Mouse (Mus musculus) olfactory bulb, adult 2 months (tissue): ENCODE results near the gene Uvrag.

Source experiments
- CTCF ChIP-seq: fragments of 200-500 bp; IDR thresholded peaks from 2 replicates; pipeline ENCODE4 v1.5.1; 2012; ENCODE audit warnings: low read depth, mild to moderate bottlenecking, low read length, moderate library complexity; ENCODE audit not compliant: insufficient read depth
- POLR2A ChIP-seq: fragments of 200-500 bp; IDR thresholded peaks from 2 replicates; pipeline ENCODE4 v1.6.1; 2012; ENCODE audit warnings: mild to moderate bottlenecking, low read depth, low read length, moderate library complexity; ENCODE audit not compliant: insufficient read depth

GRCm38 (mm10) chr7:99175118-99175517, 34.2 kb upstream of the Uvrag start:
- TF ChIP-seq POLR2A (no peak), CTCF (no peak)
